Mouse (Mus musculus) brain, adult 2 months (tissue): ENCODE results near the gene Trpc5os.

ENCODE experiments used
- DNase-seq: peaks from one replicate; pipeline ENCODE4 v3.0.0; 2011; ENCODE audit warnings: low read depth, low spot score

Gene Trpc5os

DNA sequence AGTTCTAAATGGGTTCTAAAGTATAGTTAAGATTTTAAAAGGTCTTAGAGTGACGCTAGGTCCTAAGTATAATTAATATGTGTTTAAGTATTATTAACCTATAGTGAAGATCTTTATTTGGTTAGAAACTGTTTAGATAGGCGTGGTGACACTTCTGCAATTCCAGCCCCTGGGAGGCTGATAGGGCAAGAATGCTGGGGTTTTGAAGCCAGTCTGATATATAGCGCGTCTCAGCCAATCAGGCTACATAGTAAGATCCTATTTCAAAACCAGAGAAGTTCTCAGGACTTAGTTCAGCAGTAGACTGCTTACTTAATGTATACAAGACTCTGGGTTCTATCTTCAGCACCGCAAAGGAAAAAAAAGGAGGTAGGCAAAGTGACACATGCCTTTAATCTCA, at the start of gene Trpc5os:
Trpc5os (plus strand) TSS at position 301 of the 400 bp plus-strand sequence.
- no peak for DNase-seq

DNA sequence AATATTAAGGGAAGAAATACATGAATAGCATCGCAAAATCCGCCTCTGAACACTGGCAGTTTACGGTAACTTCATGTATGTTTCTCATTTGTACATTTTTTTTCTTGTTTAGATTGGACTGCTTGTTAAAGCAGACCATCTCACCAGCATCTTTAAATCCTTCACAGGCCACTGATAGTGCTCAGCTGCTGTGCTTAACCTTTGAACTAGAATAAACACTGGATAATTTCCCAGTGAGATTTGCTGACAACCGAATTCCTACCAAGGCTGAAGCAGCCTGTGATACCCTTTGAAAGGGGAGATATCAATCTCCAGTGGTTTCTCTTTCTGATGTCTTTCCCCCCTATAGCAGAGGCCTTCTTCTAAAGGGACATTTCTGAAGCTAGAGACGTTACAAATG, 48.3 kb upstream of the Trpc5os start:
- no peak for DNase-seq

DNA sequence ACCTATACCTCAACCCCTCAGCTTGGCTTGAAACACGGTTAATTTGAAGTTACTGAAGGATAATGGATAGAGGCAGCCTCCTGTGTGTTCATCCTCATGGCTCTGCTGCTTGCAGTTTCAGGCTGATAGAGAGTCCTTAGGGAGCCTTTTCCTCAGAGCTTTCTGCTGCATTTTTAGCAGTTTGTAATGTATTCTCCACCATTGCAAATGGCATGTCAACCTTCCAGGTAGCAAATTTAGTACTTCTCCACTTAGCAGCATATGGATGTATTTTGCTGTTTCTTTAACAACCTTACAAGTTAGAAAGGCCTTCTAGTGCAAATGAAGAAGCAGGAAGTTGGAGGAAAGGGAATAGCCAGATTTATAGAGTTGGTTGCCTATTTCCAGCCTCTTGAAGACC, 36.1 kb upstream of the Trpc5os start:
- peak; percentile 38 for DNase-seq

DNA sequence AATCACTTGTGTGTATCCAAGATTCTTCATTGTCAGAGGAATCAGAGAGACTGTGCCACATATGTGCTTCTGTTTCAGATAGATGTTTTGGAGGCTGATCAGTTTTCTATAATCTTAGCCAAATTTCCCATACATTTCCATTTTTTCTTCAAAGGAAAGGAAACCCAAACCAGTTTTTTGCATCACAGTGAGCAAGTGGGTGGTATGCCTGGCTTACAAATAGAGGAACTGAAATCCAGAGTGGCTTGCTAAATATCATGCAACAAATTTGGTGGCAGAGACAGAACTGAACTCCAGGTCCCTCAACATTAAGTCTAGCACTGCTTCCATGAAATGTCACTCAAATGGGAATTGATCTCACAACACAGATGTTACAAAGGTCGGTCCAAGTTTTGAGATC, 35.3 kb upstream of the Trpc5os start:
- peak; percentile 39 for DNase-seq

DNA sequence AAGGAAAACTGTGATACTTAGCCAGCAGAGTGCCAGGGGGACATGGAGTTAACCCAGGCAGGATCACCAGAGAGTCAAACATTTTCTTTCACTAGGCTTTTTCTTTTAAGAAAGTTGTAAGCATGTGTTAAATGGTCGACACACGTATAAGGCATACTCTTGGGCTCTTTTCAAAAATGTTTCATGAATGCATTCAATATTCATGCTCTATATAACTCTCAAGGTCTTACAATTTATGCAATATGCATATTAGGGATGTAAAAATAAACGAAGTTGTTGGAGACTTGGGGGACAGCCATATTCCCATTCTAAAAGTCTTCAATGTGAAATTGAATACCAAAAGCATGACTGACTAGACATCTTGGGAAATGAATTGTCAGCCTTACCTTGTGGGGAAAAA, 32.5 kb upstream of the Trpc5os start:
- DNase-seq: no peak

DNA sequence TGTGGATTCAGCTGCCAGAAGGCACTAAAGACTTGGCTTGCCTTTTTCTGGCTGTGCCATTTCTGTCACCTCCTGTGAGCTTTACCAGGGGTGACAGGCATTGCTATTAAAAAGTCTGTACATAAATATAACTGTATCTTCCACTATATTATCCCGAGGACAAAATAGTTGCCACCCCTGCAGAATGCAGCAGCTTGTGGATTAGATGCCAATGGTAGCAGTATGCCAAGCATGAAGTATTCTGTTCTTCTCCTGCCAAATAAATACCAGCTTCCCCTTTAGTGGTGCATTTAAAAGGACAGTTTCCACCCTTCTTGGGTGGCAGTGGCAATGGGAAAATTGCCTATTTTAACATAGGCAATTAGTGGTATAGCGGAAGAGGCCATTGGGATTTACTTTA, 8.0 kb downstream of the Trpc5os start:
- peak; percentile 52 for DNase-seq

DNA sequence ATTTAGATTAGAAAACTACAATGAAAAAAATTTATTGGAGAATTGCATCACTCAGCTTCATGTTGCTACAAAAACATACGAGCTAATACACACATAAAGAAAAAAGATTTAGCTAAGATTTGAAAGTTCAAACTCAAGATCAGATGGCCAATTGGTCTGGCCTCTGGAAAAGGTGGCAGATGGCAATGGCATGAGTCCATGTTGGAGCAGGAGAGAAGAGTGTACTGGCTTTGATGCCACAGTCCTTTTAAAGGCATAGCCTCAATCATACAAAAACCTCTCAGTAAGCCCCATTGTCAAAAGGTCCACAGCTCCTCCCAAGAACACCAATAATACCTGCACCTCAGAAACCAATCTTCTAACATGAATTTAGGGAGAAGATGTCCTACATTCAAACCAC, 35.0 kb downstream of the Trpc5os start:
- DNase-seq: peak; percentile 39

DNA sequence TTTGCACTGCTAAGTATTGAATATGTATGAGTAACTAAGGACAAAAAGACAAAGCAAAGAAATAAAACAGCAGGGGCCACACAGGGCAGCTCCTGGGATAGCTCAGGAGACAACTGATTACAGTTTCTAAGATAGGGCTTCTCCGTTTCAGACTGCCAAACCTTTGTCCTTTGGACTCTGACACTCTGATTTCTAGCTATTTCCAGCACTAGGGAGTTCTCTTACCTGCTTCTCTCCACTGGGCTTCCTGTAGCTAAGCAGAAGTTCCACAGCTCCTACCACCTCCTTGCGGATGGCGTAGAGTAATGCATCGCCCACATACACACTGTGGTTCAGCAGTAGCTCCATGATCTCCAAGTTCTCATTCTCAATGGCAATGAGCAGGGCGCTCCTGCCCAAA, 66.9 kb downstream of the Trpc5os start:
- DNase-seq: no peak

DNA sequence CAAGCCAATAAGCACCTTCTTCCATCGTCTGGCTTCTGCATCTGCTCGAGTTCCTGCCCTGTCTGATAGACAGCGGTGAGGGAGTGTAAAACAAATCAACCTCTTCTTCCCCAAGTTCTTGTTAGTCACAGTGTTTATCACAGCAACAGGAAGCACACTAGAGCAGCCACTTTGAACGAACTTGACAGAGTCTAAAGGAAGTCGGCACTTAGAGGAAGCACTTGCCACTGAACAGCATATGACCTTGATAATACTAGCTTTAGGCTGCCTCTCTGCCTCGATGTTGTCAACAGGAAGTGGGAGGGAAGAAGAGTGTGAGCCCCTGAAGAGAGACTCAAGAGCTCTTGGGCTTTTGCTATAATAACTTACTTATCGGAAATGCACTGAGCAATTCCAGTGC, 69.7 kb downstream of the Trpc5os start:
- DNase-seq: no peak
